Mouse (Mus musculus) ZHBTc4 (cell line): ENCODE results near the gene Gnao1.
A peak's percentile ranks its signal among the peaks of the same experiment; 100 is the strongest.

Experiments
- DNase-seq: peaks from one replicate; pipeline ENCODE4 v3.0.0-alpha.2; 2011; ENCODE audit warnings: low read depth, low spot score

Gene Gnao1

GRCm38 (mm10) chr8:93888702-93889480 lies 79.1 kb downstream of the Gnao1 start:
- DNase-seq, result no peak

- DNase-seq, result no peak
These were observed 83.8 kb downstream of the Gnao1 start for GRCm38 (mm10) chr8:93893556-93893955.

- DNase-seq, result no peak
These were observed 87.2 kb downstream of the Gnao1 start for GRCm38 (mm10) chr8:93896841-93897551.

- no peak for DNase-seq
These were observed 88.8 kb downstream of the Gnao1 start for GRCm38 (mm10) chr8:93898570-93898969.

- no peak for DNase-seq
These were observed 92.3 kb downstream of the Gnao1 start for GRCm38 (mm10) chr8:93902040-93902439.

GRCm38 (mm10) chr8:93906961-93907360 lies 97.2 kb downstream of the Gnao1 start:
- DNase-seq, result no peak

- DNase-seq, result no peak
These were observed 98.2 kb downstream of the Gnao1 start for GRCm38 (mm10) chr8:93907987-93908441.

- DNase-seq, result no peak
These were observed 98.8 kb downstream of the Gnao1 start for GRCm38 (mm10) chr8:93908546-93908945.

- DNase-seq, result no peak
These were observed 102.2 kb downstream of the Gnao1 start for GRCm38 (mm10) chr8:93911715-93912555.

- DNase-seq, result peak; percentile 36
These were observed 108.2 kb downstream of the Gnao1 start for GRCm38 (mm10) chr8:93917859-93918421.

GRCm38 (mm10) chr8:93918580-93918979 lies 108.8 kb downstream of the Gnao1 start:
- no peak for DNase-seq

GRCm38 (mm10) chr8:93919422-93919821 lies 109.7 kb downstream of the Gnao1 start:
- no peak for DNase-seq

- DNase-seq, result no peak
These were observed 110.3 kb downstream of the Gnao1 start for GRCm38 (mm10) chr8:93919916-93920589.

GRCm38 (mm10) chr8:93920590-93920948 lies 110.8 kb downstream of the Gnao1 start:
- DNase-seq, result no peak

- DNase-seq, result no peak
These were observed 114.2 kb downstream of the Gnao1 start for GRCm38 (mm10) chr8:93923897-93924334.

- no peak for DNase-seq
These were observed 115.7 kb downstream of the Gnao1 start for GRCm38 (mm10) chr8:93925513-93925912.

- DNase-seq, result no peak
These were observed 119.5 kb downstream of the Gnao1 start for GRCm38 (mm10) chr8:93929233-93929632.

GRCm38 (mm10) chr8:93931336-93931735 lies 121.6 kb downstream of the Gnao1 start:
- DNase-seq, result no peak

- DNase-seq, result peak; percentile 68
These were observed 123.1 kb downstream of the Gnao1 start for GRCm38 (mm10) chr8:93932873-93933272.

GRCm38 (mm10) chr8:93933288-93933687 lies 123.5 kb downstream of the Gnao1 start:
- no peak for DNase-seq

GRCm38 (mm10) chr8:93938193-93938592 lies 128.4 kb downstream of the Gnao1 start:
- no peak for DNase-seq
